Mouse (Mus musculus) liver, embryonic 14.5 days (tissue): ENCODE results near the gene Rftn2.

Experiments
- CTCF ChIP-seq: IDR thresholded peaks from 2 replicates; pipeline ENCODE4 v1.5.1; 2016; ENCODE audit warnings: antibody characterized with exemption, low read depth, control low read depth
- EP300 ChIP-seq: IDR thresholded peaks from 2 replicates; pipeline ENCODE4 v1.6.1; 2016; ENCODE audit warnings: antibody characterized with exemption, low read depth

DNA sequence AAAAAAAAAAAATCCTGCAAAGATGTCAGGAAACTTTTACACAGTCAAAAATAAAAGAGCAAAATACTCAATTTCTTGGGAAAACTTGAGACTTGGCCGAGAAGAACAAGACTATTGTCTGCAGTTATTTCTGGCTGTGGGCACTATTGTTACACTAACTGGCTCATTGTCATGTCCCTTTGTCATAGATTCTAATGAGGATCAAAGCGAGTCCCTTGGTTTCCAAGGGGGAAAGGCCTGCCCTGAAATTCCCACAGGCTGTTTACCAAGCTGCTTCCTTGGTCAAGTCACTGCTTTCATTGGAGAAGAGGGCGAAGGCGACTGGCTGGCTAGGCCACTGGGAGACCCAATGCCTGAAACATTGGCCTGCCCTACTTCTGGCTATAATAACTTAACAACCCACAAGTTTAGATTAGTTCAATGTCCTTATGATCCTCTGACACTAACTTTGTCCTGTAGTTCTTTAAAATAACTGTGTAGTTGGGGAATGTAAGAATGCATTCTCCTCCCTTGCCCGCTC lies 20.7 kb downstream of the Rftn2 start:
- TF ChIP-seq CTCF (no peak), EP300 (no peak)
